Mouse (Mus musculus) limb, embryonic 15.5 days (tissue): ENCODE results near the gene Dpf3. TPM values are rescaled to one million over a fixed set of nuclear protein-coding genes. Genes with fewer than 3 reads are reported as not detected.

ENCODE experiments used
- ATAC-seq: fragments of 200-750 bp; cut with Nextera tagmentation; 2 replicates; pipeline ENCODE4 v1.8.0; 2017; ENCODE audit warnings: low read depth, moderate TSS enrichment; ENCODE audit not compliant: insufficient number of reproducible peaks, low FRiP score, low TSS enrichment
- H3K27ac ChIP-seq: fragments of 300-500 bp; sonication (generic); 2 replicates; pipeline ENCODE4 v1.5.1; 2015; ENCODE audit warnings: moderate library complexity, mild to moderate bottlenecking, inconsistent platforms
- H3K27me3 ChIP-seq: fragments of 300-500 bp; sonication (generic); 2 replicates; pipeline ENCODE4 v1.6.1; 2015; ENCODE audit warnings: inconsistent platforms
- H3K36me3 ChIP-seq: fragments of 300-500 bp; sonication (generic); 2 replicates; pipeline ENCODE4 v1.6.1; 2015; ENCODE audit warnings: inconsistent platforms
- H3K4me1 ChIP-seq: fragments of 300-500 bp; sonication (generic); 2 replicates; pipeline ENCODE4 v1.6.1; 2015; ENCODE audit warnings: inconsistent platforms
- H3K4me2 ChIP-seq: fragments of 300-500 bp; sonication (generic); 2 replicates; pipeline ENCODE4 v1.6.1; 2015; ENCODE audit warnings: mild to moderate bottlenecking, inconsistent platforms
- H3K4me3 ChIP-seq: fragments of 300-500 bp; sonication (generic); 2 replicates; pipeline ENCODE4 v1.5.1; 2015; ENCODE audit warnings: mild to moderate bottlenecking, inconsistent platforms
- H3K9ac ChIP-seq: fragments of 300-500 bp; sonication (generic); 2 replicates; pipeline ENCODE4 v1.6.1; 2015; ENCODE audit warnings: inconsistent platforms
- H3K9me3 ChIP-seq: fragments of 300-500 bp; sonication (generic); 2 replicates; pipeline ENCODE4 v1.6.1; 2016; ENCODE audit warnings: inconsistent platforms
- WGBS: fragments of 180-500 bp; shearing (Covaris S2); methylation state at CpG from one replicate; pipeline ENCODE4 v1.1.7; 2015; 5-methylcytosine and 5-hydroxymethylcytosine counted together
- polyA plus RNA-seq: library from polyadenylated mRNA; unstranded; fragments of >200 nt; fragmentation: Nextera tagmentation; extraction: Ambion mirVana; gene quantifications from 2 replicates; pipeline ENCODE4 v1.2.1, GENCODE M21; 2015

Dpf3 gene
- polyA plus RNA-seq, 1 experiment from 2014 or later = 3.2 TPM

DNA sequence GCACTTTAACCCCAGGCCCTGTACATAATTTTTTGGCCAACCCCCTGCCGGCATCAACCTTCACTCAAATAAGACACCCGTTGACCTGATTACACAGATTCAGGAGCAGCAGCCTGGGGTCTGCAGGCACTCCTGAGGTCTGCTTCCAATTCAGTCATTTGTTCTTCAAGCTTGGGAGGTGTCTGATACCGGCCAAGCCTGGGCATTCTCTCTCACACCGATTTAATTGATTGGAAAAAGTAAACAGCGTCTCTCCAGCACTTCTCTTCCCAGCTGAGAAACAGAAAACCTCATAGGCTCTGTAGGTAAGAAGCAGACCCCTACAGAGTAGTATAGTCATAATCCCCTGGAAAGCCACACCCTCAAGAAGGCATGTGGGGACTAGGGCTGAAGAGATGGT is 61.2 kb downstream of the Dpf3 start:
- Histone ChIP-seq H3K4me3 (no peak overlapping the region), H3K9ac (no peak overlapping the region), H3K9me3 (no peaks in the 10 kb centered on the region), H3K4me1 (peaks cover 23% of the 10 kb centered on the region), H3K36me3 (no peaks in the 10 kb centered on the region), H3K27me3 (no peaks in the 10 kb centered on the region), H3K4me2 (no peak overlapping the region), H3K27ac (no peak overlapping the region)
- whole genome bisulfite sequencing = 45% methylated on average over 5 of the region's 5 CpGs
- ATAC-seq = no peak

DNA sequence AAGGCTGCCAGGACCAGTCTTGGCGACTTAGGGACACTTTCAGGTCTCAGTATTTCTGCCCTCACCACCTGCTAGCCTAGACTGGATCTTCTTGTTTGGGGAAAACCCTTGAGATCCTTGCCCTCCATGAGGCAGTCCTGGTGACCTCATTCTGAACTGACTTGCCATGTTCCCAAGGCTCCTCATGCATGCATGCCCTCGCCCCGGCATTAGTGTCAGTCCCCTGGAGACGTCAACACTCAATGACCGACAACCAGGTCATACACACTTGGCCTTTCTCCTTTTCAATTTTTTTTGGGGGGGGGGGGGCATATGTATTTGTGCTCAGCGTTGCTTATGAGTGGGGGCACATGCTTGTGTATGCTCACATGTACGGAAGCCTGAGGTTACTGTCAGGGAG is 61.8 kb downstream of the Dpf3 start:
- Histone ChIP-seq H3K36me3 (no peaks in the 10 kb centered on the region), H3K27ac (no peak overlapping the region), H3K27me3 (no peaks in the 10 kb centered on the region), H3K9ac (no peak overlapping the region), H3K4me3 (no peak overlapping the region), H3K9me3 (no peaks in the 10 kb centered on the region), H3K4me2 (no peak overlapping the region), H3K4me1 (peaks cover 23% of the 10 kb centered on the region)
- ATAC-seq = no peak
- WGBS = 80% methylated on average over 7 of the region's 7 CpGs

- Histone ChIP-seq H3K9me3 (no peaks in the 10 kb centered on the region), H3K4me2 (no peak overlapping the region), H3K4me1 (peaks cover 23% of the 10 kb centered on the region), H3K36me3 (no peaks in the 10 kb centered on the region), H3K27ac (no peak overlapping the region), H3K4me3 (no peak overlapping the region), H3K27me3 (no peaks in the 10 kb centered on the region), H3K9ac (no peak overlapping the region)
- no peak for ATAC-seq
- 41% methylated on average over 11 of the region's 11 CpGs for WGBS
Measured at GRCm38 (mm10) chr12:83424720-83425444, 62.6 kb downstream of the Dpf3 start.

- no peaks in the 10 kb centered on the region for H3K36me3 ChIP-seq
- H3K4me1 ChIP-seq = peaks cover 23% of the 10 kb centered on the region
- H3K27me3 ChIP-seq = no peaks in the 10 kb centered on the region
- no peak overlapping the region for H3K4me2 ChIP-seq
- no peak overlapping the region for H3K9ac ChIP-seq
- H3K27ac ChIP-seq = no peak overlapping the region
- no peak for ATAC-seq
- no peak overlapping the region for H3K4me3 ChIP-seq
- 62% methylated on average over 12 of the region's 12 CpGs for whole genome bisulfite sequencing
- no peaks in the 10 kb centered on the region for H3K9me3 ChIP-seq
Measured at GRCm38 (mm10) chr12:83424086-83424719, 63.3 kb downstream of the Dpf3 start.

GRCm38 (mm10) chr12:83420346-83420745 is 67.2 kb downstream of the Dpf3 start:
- WGBS = 91% methylated on average over 5 of the region's 5 CpGs
- ATAC-seq = no peak
- H3K27ac ChIP-seq = no peak overlapping the region
- H3K27me3 ChIP-seq = no peaks in the 10 kb centered on the region
- no peaks in the 10 kb centered on the region for H3K9me3 ChIP-seq
- no peak overlapping the region for H3K4me3 ChIP-seq
- H3K4me2 ChIP-seq = no peak overlapping the region
- no peaks in the 10 kb centered on the region for H3K36me3 ChIP-seq
- H3K4me1 ChIP-seq = peaks cover 11% of the 10 kb centered on the region
- no peak overlapping the region for H3K9ac ChIP-seq

- WGBS = 69% methylated on average over 4 of the region's 4 CpGs
- Histone ChIP-seq H3K9me3 (no peaks in the 10 kb centered on the region), H3K4me2 (no peak overlapping the region), H3K27me3 (no peaks in the 10 kb centered on the region), H3K4me1 (peaks cover 19% of the 10 kb centered on the region), H3K9ac (no peak overlapping the region), H3K36me3 (no peaks in the 10 kb centered on the region), H3K27ac (no peak overlapping the region), H3K4me3 (no peak overlapping the region)
- ATAC-seq = no peak
Measured at GRCm38 (mm10) chr12:83415207-83415606, 72.3 kb downstream of the Dpf3 start.

GRCm38 (mm10) chr12:83413684-83414083 is 73.8 kb downstream of the Dpf3 start:
- H3K4me2 ChIP-seq = no peak overlapping the region
- 91% methylated on average over 5 of the region's 5 CpGs for WGBS
- no peaks in the 10 kb centered on the region for H3K27me3 ChIP-seq

DNA sequence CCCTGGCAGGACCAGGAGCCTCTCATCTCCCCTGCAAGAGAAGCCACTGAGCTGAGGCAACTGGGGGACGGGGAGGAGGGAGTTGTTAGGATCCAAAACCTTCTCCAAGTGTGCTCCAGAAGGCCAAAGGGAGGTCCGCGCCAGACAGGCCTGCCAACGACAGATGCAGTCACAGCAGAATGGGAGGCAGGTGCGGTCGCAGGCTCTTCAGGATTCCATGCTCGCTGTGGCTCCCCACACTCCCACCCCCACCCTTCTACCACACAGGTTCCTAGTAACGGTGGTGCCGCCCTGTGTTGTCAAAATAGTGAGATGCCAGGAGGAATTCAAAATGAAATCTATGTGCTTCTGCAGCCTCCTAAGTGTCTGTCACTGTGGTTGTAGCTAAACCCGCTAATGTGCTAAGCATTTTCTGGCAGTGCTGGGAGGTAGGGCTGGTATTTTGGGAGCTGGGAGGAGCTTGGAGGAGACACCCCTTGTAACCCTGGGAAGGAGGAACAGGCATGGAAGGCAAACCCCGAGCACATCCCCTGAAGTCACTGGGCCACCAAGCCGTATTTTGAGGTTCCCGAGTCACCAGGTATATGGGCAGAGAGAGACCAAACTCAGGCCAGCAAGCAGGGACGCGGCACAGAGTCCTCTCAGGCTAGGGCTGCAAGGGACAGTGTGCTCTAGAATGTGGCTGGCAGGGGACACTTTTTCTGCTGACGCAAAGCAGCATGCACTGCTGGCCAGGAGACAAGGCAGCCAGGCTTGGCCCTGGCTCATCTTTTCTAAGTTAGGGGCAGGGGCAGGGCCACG is 75.6 kb downstream of the Dpf3 start:
- H3K9me3 ChIP-seq = no peaks in the 10 kb centered on the region
- no peak overlapping the region; the same call in 1 of the 2 replicates for H3K27ac ChIP-seq
- no peaks in the 10 kb centered on the region for H3K27me3 ChIP-seq
- no peak overlapping the region for H3K4me3 ChIP-seq
- 49% methylated on average over 17 of the region's 17 CpGs for WGBS
- peaks cover 19% of the 10 kb centered on the region for H3K4me1 ChIP-seq
- no peak overlapping the region for H3K9ac ChIP-seq
- H3K4me2 ChIP-seq = peak overlapping the region; percentile 25; the same call in 1 of the 2 replicates
- no peaks in the 10 kb centered on the region for H3K36me3 ChIP-seq
- ATAC-seq = no peak

More at GRCm38 (mm10) chr12:83413684-83414083, 73.8 kb downstream of the Dpf3 start:
- Histone ChIP-seq H3K27ac (no peak overlapping the region), H3K9ac (no peak overlapping the region), H3K4me3 (no peak overlapping the region), H3K36me3 (no peaks in the 10 kb centered on the region), H3K9me3 (no peaks in the 10 kb centered on the region), H3K4me1 (peaks cover 19% of the 10 kb centered on the region)
- ATAC-seq = no peak

GRCm38 (mm10) chr12:83411032-83411431 is 76.5 kb downstream of the Dpf3 start:
- H3K9me3 ChIP-seq = no peaks in the 10 kb centered on the region
- no peak overlapping the region for H3K27ac ChIP-seq
- ATAC-seq = no peak
- 59% methylated on average over 5 of the region's 5 CpGs for WGBS
- no peaks in the 10 kb centered on the region for H3K36me3 ChIP-seq
- no peak overlapping the region for H3K4me2 ChIP-seq
- H3K27me3 ChIP-seq = no peaks in the 10 kb centered on the region
- no peak overlapping the region for H3K9ac ChIP-seq
- peaks cover 19% of the 10 kb centered on the region for H3K4me1 ChIP-seq
- no peak overlapping the region for H3K4me3 ChIP-seq

DNA sequence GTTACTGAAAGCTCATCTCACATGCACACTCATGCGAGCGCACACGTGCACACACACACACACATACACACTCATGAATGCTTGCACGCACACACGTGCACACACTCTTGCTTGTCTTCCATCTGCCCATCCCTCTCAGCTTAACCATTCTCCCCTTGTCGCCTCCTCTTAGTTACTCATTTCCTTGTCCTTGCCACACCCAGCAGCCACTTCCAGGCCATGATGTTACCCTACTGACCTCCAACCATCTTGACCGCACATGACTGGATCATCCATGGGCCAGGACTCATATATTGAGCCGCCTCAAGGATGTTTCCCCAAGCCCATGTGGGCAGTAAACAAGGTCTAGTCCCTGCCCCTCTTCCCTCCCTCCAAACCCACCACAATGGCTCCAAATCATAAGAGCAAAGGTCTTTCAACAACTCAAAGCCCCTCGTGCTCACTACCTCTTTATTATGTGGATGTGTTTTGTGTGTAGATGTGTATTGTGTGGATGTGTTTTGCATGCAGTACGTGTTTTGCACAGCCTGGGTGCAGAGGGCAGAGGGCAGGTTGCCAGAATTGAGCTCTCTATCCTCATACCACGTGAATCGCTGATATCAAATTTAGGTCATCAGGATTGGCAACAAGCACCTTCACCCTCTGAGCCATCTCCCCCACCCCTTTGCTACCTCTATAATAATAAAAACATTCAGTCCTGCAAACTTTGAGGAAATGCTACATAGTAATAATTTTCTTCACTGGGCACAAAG is 82.0 kb downstream of the Dpf3 start:
- no peak overlapping the region for H3K4me2 ChIP-seq
- no peaks in the 10 kb centered on the region for H3K9me3 ChIP-seq
- H3K4me1 ChIP-seq = no peaks in the 10 kb centered on the region
- no peak overlapping the region for H3K27ac ChIP-seq
- H3K36me3 ChIP-seq = no peaks in the 10 kb centered on the region
- H3K4me3 ChIP-seq = no peak overlapping the region
- ATAC-seq = no peak
- WGBS = 93% methylated on average over 12 of the region's 12 CpGs
- H3K27me3 ChIP-seq = no peaks in the 10 kb centered on the region
- no peak overlapping the region for H3K9ac ChIP-seq

DNA sequence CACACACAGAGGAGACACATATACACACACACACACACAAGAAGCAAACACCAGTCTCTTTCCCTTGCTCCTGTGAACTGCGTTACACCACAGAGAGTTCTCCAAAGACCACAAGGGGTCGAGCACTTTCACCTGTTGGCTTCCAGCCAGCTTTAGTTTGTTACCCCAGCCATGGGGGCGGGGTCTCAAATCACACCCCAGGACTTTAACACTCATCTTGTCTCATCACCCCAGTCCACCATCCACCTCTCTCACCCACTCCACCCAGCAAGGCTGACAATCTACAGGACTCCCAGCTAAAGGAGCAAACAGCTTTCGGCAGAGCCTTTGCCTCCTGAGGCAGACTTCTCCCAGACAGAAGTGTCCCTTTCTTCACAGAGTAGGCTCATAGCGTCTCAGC is 85.2 kb downstream of the Dpf3 start:
- Histone ChIP-seq H3K9me3 (no peaks in the 10 kb centered on the region), H3K27ac (no peak overlapping the region), H3K9ac (no peak overlapping the region), H3K4me3 (no peak overlapping the region), H3K4me2 (no peak overlapping the region), H3K27me3 (no peaks in the 10 kb centered on the region), H3K36me3 (no peaks in the 10 kb centered on the region), H3K4me1 (no peaks in the 10 kb centered on the region)
- 60% methylated on average over 5 of the region's 5 CpGs for WGBS
- no peak for ATAC-seq
